Mouse (Mus musculus) fat pad, adult 2 months (tissue): ENCODE measurements at regions not wholly inside any gene's neighbourhood (a gene's known extent, or its start where the extent isn't known, plus 50 kb on each side); places are given as distances from the start of the nearest gene placed in this dataset.

ENCODE experiments used
- DNase-seq: peaks from one replicate; pipeline ENCODE4 v3.0.0-alpha.2; 2011; ENCODE audit warnings: low read depth, low spot score; ENCODE audit errors: extremely low read depth

- no peak for DNase-seq
Measured at GRCm38 (mm10) chr1:179906115-179906514, 54.2 kb upstream of the Cdc42bpa start.

GRCm38 (mm10) chr1:179892711-179893110 lies 67.6 kb upstream of the Cdc42bpa start:
- no peak for DNase-seq

GRCm38 (mm10) chr1:179887921-179888320 lies 72.4 kb upstream of the Cdc42bpa start:
- no peak for DNase-seq

DNA sequence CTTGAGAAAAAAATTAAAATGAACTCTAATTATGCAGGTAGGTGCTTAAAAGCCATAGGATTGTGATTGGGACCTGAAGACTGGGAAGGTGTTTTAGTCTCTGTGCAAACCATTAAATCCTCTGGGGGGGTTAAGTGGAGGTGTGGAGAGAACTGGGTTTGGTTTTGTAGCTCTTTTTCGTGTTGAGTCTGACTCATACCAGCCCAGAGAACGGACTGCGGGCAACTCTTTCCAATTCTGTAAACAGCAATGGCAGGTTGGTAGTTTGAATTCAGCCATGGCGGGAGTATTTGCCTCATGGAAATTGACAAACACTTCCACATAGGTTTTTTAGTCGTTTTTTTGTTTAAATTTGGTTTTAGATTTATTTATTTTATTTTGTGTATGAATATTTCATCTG lies 77.7 kb upstream of the Ahctf1 start:
- no peak for DNase-seq

DNA sequence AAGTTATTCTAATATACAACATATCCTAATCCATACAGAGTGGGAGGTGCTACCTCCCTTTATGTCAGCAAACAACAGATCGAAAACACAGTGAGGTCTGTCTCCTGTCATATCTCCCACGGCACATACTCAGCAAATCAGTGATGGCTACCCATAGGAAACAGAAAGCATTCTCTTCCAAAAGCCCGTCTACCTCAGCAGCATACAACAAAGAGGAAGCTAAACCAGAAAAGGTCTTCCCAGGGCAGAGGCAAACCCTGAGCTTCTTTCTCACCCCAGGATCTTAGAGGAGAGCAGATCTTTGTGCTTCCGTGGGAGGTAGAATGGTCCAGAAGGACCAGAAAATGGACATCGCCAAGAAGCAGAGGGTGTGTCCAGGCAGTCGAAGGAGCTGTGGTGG lies 74.4 kb upstream of the Ahctf1 start:
- DNase-seq, result no peak

GRCm38 (mm10) chr1:179873772-179874555 lies 70.5 kb upstream of the Ahctf1 start:
- DNase-seq, result peak; percentile 1

DNA sequence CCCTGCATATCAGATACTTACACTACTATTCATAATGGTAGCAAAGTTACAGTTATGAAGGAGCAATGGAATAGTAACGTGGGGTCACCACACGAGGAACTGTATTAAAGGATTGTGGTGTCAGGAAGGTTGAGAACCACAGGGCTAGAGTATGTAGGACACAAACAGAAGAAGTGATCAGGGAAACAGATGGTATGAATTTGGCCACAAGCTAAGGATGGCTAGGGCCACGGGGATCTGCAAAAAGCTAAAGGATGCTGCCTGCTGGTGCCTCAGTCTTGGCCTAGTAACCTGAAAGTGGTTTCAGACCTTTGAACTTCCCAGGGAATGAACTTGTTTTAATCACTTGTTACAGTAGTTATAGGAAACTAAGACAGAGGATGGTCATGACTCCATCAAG lies 68.5 kb upstream of the Ahctf1 start:
- DNase-seq, result no peak

GRCm38 (mm10) chr1:179868656-179869055 lies 65.2 kb upstream of the Ahctf1 start:
- DNase-seq, result no peak

DNA sequence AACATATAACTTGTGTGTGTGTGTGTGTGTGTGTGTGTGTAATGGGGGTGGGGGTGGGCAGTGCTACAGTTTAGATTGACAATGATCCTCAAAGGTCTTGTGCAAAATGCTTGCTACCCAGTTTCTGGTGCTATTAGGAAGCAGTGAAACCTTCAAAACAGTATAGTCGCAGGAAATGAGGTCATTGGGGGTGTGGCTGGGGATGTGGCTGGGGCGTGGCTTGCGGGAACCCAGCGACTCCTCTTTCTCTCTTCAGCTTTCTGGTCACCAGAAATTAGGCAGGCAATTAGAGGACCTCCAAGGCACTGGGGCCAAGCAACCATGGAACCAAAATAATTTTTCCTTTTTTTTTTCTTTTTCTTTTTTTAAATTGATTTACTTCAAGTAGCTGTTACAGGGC lies 64.0 kb upstream of the Ahctf1 start:
- DNase-seq, result no peak

- DNase-seq, result no peak
Measured at GRCm38 (mm10) chr1:179866056-179866772, 62.7 kb upstream of the Ahctf1 start.

GRCm38 (mm10) chr1:179865561-179865960 lies 62.1 kb upstream of the Ahctf1 start:
- no peak for DNase-seq

- DNase-seq, result no peak
Measured at GRCm38 (mm10) chr1:179864537-179865226, 61.2 kb upstream of the Ahctf1 start.

- DNase-seq, result no peak
Measured at GRCm38 (mm10) chr1:179863420-179863819, 59.9 kb upstream of the Ahctf1 start.

- no peak for DNase-seq
Measured at GRCm38 (mm10) chr1:179862941-179863340, 59.5 kb upstream of the Ahctf1 start.

- DNase-seq, result no peak
Measured at GRCm38 (mm10) chr1:179861776-179862175, 58.3 kb upstream of the Ahctf1 start.

DNA sequence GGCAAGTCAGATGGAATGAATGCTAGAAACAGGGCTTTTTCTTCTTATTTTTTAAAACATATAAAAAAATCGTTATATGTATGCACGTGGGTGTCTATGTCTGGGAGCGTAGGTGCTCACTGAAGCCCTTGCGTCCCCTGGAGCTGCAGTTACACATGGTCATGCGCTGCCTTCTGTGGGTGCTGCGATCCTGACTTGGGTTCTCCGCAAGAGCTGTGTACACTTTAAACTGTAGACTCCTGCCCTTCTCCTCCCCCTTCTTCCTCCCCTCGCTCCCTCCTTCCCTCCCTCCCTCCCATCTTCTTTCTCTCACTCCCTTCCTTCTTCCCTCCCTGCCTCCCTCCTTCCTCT lies 56.0 kb upstream of the Ahctf1 start:
- no peak for DNase-seq

DNA sequence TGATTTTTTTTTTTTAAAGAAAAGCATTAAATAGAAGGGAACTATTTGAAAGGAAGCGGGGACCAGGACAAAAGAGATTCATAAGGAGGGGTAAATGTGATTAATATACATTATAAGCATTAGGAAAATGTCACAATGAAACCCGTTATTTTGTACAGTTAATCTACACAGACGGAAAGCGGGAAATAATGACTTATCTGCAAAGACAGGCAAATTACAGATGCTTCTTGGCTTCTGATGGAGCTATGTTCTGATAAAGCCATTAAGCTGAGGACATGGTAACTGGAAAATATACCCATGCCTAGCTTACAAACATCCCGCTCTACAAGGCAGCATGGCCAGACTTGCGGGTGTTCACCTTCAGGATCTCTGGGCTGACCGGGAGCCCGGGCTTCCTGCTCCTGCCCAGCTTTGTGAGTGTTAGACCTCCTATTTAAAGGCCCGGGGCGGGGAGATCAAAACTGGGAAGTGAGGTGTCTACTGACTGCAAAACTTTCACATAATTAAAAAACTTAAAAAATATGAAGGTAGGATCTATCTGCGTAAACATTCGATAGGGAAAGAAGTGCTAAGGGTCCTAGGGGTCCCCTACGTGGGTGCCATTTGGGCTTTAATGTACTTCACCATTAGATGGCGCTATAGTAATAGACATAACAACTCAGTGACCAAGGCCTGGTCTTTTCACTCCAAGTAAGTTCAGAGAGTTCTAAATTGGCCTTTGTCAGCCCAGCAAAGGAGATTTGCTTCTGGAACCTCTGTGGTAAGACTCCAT lies 55.5 kb upstream of the Ahctf1 start:
- no peak for DNase-seq

GRCm38 (mm10) chr1:179854288-179854965 lies 50.9 kb upstream of the Ahctf1 start:
- no peak for DNase-seq
